Mouse (Mus musculus) midbrain, embryonic 15.5 days (tissue): ENCODE measurements around the gene Mars. TPM values are rescaled to one million over a fixed set of nuclear protein-coding genes. Genes with fewer than 3 reads are reported as not detected.
A peak's percentile ranks its signal among the peaks of the same experiment; 100 is the strongest.

Experiments used
- ATAC-seq: fragments of 200-750 bp; cut with Nextera tagmentation; replicated peaks from 2 replicates; pipeline ENCODE4 v1.8.0; 2017; ENCODE audit warnings: moderate TSS enrichment
- H3K27ac ChIP-seq: fragments of 300-500 bp; sonication (generic); 2 replicates; pipeline ENCODE4 v1.5.1; 2015; ENCODE audit warnings: mild to moderate bottlenecking, inconsistent platforms
- H3K27me3 ChIP-seq: fragments of 300-500 bp; sonication (generic); replicated peaks from 2 replicates; pipeline ENCODE4 v1.6.1; 2015; ENCODE audit warnings: inconsistent platforms
- H3K36me3 ChIP-seq: fragments of 300-500 bp; sonication (generic); replicated peaks from 2 replicates; pipeline ENCODE4 v1.6.1; 2015; ENCODE audit warnings: inconsistent platforms
- H3K4me1 ChIP-seq: fragments of 300-500 bp; sonication (generic); 2 replicates; pipeline ENCODE4 v1.6.1; 2015; ENCODE audit warnings: inconsistent platforms
- H3K4me2 ChIP-seq: fragments of 300-500 bp; sonication (generic); 2 replicates; pipeline ENCODE4 v1.6.1; 2015; ENCODE audit warnings: inconsistent platforms, mild to moderate bottlenecking, moderate library complexity
- H3K4me3 ChIP-seq: fragments of 300-500 bp; sonication (generic); 2 replicates; pipeline ENCODE4 v1.5.1; 2015; ENCODE audit warnings: mild to moderate bottlenecking, inconsistent platforms
- H3K9ac ChIP-seq: fragments of 300-500 bp; sonication (generic); 2 replicates; pipeline ENCODE4 v1.6.1; 2015; ENCODE audit warnings: mild to moderate bottlenecking, inconsistent platforms
- H3K9me3 ChIP-seq: fragments of 300-500 bp; sonication (generic); 2 replicates; pipeline ENCODE4 v1.6.1; 2016; ENCODE audit warnings: inconsistent platforms
- WGBS: fragments of 180-500 bp; shearing (Covaris S2); methylation state at CpG from one replicate; pipeline ENCODE4 v1.1.7; 2015; ENCODE audit warnings: mixed read lengths; 5-methylcytosine and 5-hydroxymethylcytosine counted together
- polyA plus RNA-seq: library from polyadenylated mRNA; unstranded; fragments of >200 nt; fragmentation: Nextera tagmentation; extraction: Ambion mirVana; gene quantifications from 2 replicates; pipeline ENCODE4 v1.2.1, GENCODE M21; 2015

Gene Mars
- polyA plus RNA-seq, 1 experiment from 2014 or later, result 123 TPM

DNA sequence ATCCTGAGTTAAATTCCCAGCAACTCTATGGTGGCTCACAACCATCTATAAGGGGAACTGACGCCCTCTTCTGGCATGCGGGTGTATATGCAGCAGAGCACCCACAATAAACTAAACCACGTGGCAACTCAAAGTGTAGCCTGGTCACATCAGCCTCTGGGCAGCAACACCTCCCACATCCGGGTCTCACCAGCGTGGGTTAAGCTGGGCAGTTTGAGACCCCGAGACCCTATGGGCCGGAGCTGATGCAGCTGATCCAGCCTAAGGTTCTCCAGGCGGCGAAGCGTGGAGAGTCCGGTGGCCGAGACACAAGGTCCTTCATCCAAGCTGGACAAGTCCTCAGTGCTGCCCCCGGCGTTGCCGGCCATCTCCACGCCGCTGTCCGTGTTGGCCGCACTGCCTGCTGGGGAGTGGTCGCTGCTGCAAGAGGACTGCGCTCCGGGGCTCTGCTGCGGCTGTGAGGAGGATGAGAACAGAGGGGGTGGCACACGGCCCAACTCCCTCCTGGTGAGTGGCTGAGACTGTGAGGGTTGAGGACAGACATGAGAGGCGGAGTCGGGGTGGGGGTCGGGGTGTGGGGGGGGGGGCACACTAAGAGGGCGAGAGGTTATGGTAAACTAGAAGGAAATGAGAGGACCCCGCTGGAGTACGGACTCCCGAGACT, 20.8 kb upstream of the Mars start:
- Histone ChIP-seq H3K27ac (no peak overlapping the region), H3K4me1 (no peaks in the 10 kb centered on the region), H3K27me3 (peaks cover 29% of the 10 kb centered on the region), H3K9ac (peak overlapping the region; percentile 21; the same call in 1 of the 2 replicates), H3K9me3 (no peaks in the 10 kb centered on the region), H3K4me2 (peak overlapping the region; percentile 41), H3K4me3 (peak overlapping the region; percentile 18; the same call in 1 of the 2 replicates), H3K36me3 (no peaks in the 10 kb centered on the region)
- ATAC-seq, result 0 out of 2 replicates have a peak, but pooled peaks have one; percentile 46
- WGBS, result 23% methylated on average over 31 of the region's 31 CpGs

DNA sequence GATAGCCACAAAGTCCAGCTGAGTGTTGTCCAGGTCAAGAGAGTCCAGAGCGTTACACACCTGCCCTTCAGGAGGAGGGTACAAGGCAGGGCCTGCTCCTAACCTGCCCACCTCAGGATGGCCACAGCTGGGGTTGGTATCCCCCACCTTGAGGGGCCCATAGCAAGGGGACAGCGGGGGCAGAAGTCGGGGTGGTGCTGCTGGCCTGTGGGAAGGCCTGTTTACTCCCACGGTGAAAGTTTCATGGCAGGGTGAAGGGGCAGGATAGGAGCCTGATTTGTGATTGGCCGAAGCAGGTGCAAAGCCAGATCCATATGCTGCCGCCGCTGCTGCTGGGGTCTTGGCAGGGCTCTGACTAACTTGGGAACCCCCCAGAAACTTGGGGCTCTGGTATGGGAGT, 18.6 kb upstream of the Mars start:
- peaks cover 49% of the 10 kb centered on the region for H3K27me3 ChIP-seq
- no peak overlapping the region for H3K27ac ChIP-seq
- peaks cover 11% of the 10 kb centered on the region for H3K4me1 ChIP-seq
- H3K9me3 ChIP-seq, result no peaks in the 10 kb centered on the region
- H3K36me3 ChIP-seq, result no peaks in the 10 kb centered on the region
- H3K4me3 ChIP-seq, result no peak overlapping the region
- 81% methylated on average over 7 of the region's 7 CpGs for WGBS
- no peak overlapping the region for H3K4me2 ChIP-seq
- H3K9ac ChIP-seq, result no peak overlapping the region
- no peak for ATAC-seq

DNA sequence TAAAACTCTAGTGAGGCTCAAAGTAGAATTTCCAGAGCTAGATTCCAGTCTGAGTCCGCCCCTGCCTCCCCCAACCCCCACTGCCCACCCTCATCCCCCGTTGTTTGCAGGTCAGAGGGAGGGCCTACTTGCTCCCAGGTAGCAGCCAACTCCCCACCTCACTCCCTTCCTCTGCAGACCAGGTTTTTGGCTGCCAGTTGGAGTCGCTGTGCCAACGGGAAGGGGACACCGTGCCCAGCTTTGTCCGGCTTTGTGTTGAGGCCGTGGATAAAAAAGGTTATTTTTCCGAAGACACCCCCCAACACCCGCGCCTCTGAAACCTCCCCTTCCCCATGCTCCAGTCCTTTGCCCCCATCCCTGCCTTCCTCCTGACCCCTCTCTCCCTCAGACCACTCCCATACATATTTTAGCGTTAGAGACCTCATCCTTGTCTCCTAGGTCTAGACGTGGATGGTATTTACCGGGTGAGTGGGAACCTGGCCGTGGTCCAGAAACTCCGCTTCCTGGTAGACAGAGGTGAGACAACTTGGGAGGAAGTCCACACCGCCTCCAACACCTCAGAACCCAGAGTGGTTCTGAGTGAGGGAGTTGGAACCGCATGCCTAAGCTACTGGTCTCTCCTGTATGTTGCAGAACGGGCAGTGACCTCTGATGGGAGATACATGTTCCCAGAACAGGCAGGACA, 16.0 kb upstream of the Mars start:
- no peak overlapping the region for H3K27ac ChIP-seq
- no peaks in the 10 kb centered on the region for H3K9me3 ChIP-seq
- peaks cover 69% of the 10 kb centered on the region for H3K27me3 ChIP-seq
- no peak overlapping the region for H3K9ac ChIP-seq
- H3K4me1 ChIP-seq, result peaks cover 11% of the 10 kb centered on the region
- ATAC-seq, result no peak
- WGBS, result 58% methylated on average over 18 of the region's 18 CpGs
- no peaks in the 10 kb centered on the region for H3K36me3 ChIP-seq
- no peak overlapping the region for H3K4me2 ChIP-seq
- no peak overlapping the region for H3K4me3 ChIP-seq

DNA sequence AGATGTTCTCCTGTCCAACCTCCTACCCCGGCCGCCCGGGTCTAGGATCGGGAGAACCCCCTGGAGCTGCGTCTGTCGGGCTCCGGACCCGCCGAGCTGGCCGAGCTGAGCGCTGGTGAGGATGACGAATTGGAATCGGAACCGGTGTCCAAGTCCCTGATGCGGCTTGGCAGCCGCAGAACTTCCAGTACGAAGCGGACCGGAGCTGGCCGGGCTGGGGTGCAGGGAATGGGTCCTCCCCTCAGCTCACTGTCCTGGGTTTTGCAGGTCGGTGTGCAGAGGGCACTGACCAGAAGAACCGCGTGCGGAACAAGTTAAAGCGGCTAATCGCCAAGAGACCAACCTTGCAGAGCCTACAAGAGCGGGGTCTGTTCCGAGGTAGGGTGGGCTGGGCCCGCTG, 15.2 kb upstream of the Mars start:
- no peak overlapping the region for H3K27ac ChIP-seq
- peak overlapping the region; percentile 25 for H3K4me3 ChIP-seq
- peak overlapping the region; percentile 55 for H3K4me2 ChIP-seq
- no peak for ATAC-seq
- peaks cover 73% of the 10 kb centered on the region for H3K27me3 ChIP-seq
- H3K4me1 ChIP-seq, result peaks cover 11% of the 10 kb centered on the region
- 5% methylated on average over 29 of the region's 29 CpGs for WGBS
- no peaks in the 10 kb centered on the region for H3K36me3 ChIP-seq
- no peak overlapping the region for H3K9ac ChIP-seq
- no peaks in the 10 kb centered on the region for H3K9me3 ChIP-seq

DNA sequence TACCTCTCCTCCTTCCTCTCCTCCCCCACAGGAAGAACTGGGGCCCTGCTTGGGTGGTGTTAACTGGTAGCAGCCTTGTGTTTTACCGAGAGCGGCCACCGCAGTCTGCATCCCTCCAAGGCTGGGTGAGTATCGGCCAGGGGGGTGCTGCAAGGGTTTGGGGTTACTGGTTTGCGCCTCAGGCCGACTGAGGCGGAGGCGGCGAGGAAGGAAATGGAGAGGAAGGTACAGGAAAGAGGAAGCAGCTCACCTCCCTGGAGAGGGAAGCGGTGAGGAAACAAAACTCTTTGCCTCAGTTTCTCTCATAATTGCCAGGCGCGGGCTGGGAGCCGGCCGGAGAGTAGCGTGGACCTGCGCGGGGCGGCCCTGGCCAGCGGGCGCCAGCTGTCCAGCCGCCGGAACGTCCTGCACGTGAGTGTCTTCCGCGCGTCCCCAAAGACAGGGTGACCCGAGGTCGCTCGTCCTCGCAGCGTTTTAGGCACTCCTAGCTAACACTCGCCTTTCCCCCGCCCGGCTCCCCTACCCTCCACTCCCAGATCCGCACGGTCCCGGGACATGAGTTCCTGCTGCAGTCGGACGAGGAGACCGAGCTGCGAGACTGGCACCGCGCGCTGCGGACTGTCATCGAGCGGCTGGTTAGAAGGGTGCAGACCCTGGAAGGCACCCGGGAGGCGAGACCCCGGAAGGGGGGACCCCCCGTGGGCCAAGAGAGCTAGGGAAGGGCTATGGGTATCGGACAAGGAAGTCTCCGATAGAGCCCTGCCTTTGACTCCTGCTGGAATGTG, 14.6 kb upstream of the Mars start:
- WGBS, result 1% methylated on average over 54 of the region's 54 CpGs
- ATAC-seq, result 0 out of 2 replicates have a peak, but pooled peaks have one; percentile 39
- H3K27me3 ChIP-seq, result peaks cover 76% of the 10 kb centered on the region

DNA sequence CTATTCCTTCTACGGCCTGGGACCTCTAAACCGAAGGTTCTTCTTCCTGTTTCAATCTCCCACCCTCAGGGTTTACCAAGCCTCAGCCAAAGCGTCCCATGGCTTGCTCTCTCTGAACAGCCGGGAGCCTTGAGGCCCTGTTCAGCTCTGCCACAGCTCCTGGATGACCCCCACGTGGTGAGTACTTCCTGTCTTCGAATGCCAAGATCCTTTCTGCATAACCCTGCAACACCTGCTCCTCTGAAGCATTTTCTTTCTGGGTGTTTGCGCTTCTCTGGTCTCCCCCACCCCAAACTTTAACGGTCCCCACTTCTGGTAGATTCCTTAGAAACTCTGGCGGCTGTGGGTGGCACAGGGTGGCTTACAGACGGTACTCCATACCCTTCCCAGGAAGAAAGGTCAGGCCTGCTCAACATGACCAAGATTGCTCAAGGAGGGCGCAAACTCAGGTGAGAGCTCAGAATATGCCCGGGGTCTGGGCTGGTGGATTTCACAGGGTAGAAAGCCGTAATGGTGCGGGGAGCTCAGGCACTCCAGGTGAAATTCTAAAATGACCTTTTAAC, 13.9 kb upstream of the Mars start:
- peaks cover 75% of the 10 kb centered on the region for H3K27me3 ChIP-seq
- H3K9ac ChIP-seq, result no peak overlapping the region
- no peaks in the 10 kb centered on the region for H3K36me3 ChIP-seq
- H3K9me3 ChIP-seq, result no peaks in the 10 kb centered on the region
- peaks cover 11% of the 10 kb centered on the region for H3K4me1 ChIP-seq
- H3K27ac ChIP-seq, result no peak overlapping the region
- no peak overlapping the region for H3K4me2 ChIP-seq
- WGBS, result 32% methylated on average over 14 of the region's 14 CpGs
- no peak for ATAC-seq
- H3K4me3 ChIP-seq, result no peak overlapping the region

More for the DNA sequence above, 14.6 kb upstream of the Mars start:
- peak overlapping the region; percentile 55 for H3K4me2 ChIP-seq
- peaks cover 11% of the 10 kb centered on the region for H3K4me1 ChIP-seq
- H3K27ac ChIP-seq, result no peak overlapping the region
- H3K36me3 ChIP-seq, result no peaks in the 10 kb centered on the region
- no peaks in the 10 kb centered on the region for H3K9me3 ChIP-seq
- H3K9ac ChIP-seq, result no peak overlapping the region
- peak overlapping the region; percentile 25 for H3K4me3 ChIP-seq

DNA sequence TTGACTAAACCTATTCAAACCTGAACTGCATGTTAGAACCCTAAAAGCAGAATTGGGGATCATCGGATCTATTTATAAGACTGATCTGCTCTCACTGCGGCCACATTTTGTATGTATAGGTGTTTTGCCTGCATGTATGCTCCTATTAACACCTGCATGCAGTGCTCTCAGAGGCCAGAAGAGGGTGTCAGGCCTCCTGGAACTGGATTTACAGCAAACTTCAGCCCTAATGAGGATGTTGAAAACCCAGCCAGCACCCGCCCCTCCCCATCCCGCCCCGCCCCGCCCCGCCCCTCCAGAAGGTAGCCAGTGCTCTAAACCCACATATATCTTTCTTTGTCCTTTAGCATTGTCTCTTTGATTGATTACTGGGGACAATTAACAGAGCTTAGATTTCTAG, 12.9 kb upstream of the Mars start:
- H3K27ac ChIP-seq, result no peak overlapping the region
- no peak for ATAC-seq
- WGBS, result 12% methylated on average over 7 of the region's 7 CpGs
- H3K9me3 ChIP-seq, result no peaks in the 10 kb centered on the region
- no peaks in the 10 kb centered on the region for H3K36me3 ChIP-seq
- H3K4me1 ChIP-seq, result peaks cover 11% of the 10 kb centered on the region
- H3K4me3 ChIP-seq, result no peak overlapping the region
- H3K4me2 ChIP-seq, result no peak overlapping the region
- no peak overlapping the region for H3K9ac ChIP-seq
- H3K27me3 ChIP-seq, result peaks cover 69% of the 10 kb centered on the region

DNA sequence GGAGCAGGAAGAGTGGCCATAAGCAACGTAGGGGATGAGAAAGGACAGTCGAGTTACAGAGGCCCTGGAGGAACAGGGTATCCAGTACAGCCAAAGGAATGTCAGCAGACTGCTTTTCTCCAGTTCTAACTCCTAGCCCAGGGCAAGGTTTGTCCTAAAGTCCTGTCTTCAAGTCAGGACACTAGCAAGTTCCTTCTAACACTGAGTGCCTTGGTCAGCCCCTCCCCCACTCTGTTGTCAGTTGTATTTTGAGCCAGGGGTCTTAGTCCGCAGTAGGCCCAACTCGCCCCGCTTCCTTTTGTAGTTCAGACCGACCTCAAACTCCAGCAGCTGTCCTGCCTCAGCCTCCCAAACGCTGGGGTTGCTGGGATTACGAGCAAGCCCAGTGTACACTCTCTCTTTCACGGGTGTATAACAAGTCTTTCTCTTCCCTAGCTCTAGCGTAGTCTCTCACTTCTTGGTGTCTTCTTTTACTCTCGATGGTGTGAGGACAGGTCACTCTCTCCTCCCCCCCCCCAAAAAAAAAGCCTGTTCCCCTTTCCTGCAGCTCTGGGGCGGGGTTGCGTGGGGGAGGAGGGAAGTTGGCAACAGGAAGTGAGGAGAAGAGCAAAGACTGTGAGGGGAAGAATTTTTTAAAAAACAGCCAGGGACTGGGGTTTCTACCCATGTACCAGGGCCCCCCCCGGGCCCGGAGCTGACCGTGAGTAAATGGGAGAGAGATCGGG, 11.7 kb upstream of the Mars start:
- Histone ChIP-seq H3K4me3 (no peak overlapping the region), H3K4me2 (no peak overlapping the region), H3K27me3 (peaks cover 57% of the 10 kb centered on the region), H3K27ac (no peak overlapping the region), H3K36me3 (no peaks in the 10 kb centered on the region), H3K9ac (no peak overlapping the region), H3K4me1 (peaks cover 11% of the 10 kb centered on the region), H3K9me3 (no peaks in the 10 kb centered on the region)
- ATAC-seq, result no peak
- WGBS, result 72% methylated on average over 17 of the region's 17 CpGs

DNA sequence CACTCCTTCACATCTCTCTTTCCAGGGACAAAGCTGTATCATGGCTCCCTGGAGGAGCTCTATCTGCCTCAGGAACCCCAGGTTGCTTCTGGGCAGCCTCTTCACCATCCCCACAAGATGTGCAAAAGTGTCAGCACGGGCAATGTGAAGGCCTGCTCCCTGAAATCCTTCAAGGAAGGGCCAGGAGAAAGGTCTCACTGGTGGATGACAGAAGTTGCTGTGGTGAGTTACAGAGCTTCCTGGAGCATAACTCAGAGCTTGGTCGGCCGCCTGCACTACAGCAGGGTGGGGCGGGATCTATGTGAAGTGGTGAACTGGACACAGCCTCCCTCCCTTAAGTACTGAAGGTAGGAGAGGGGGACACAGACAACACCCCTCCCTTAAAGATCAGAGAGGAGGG, 11.1 kb upstream of the Mars start:
- Histone ChIP-seq H3K27ac (no peak overlapping the region), H3K9me3 (no peaks in the 10 kb centered on the region), H3K4me2 (no peak overlapping the region), H3K4me1 (peaks cover 11% of the 10 kb centered on the region), H3K9ac (no peak overlapping the region), H3K36me3 (no peaks in the 10 kb centered on the region), H3K27me3 (peaks cover 52% of the 10 kb centered on the region), H3K4me3 (no peak overlapping the region)
- 79% methylated on average over 4 of the region's 4 CpGs for WGBS
- ATAC-seq, result no peak

DNA sequence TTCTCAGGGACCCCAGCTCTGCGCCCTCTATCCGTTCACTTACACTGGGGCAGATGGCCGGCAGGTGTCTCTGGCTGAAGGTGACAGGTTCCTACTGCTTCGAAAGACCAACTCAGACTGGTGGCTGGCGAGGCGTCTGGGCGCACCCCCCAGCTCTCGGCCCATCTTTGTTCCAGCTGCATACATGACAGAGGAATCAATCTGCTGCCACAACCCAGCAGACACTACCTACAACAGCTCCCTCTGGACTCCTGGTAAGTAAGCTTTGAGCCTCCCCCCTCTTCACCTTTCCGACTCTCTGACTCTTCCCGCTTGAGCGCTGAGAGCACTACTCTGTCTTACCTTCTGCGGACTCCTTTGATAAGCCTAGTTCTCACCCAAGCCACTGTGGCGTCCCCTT, 10.6 kb upstream of the Mars start:
- Histone ChIP-seq H3K4me2 (no peak overlapping the region), H3K9ac (no peak overlapping the region), H3K27me3 (peaks cover 47% of the 10 kb centered on the region), H3K9me3 (no peaks in the 10 kb centered on the region), H3K36me3 (no peaks in the 10 kb centered on the region), H3K4me3 (no peak overlapping the region), H3K27ac (no peak overlapping the region), H3K4me1 (peaks cover 11% of the 10 kb centered on the region)
- ATAC-seq, result no peak
- 68% methylated on average over 13 of the region's 13 CpGs for WGBS

DNA sequence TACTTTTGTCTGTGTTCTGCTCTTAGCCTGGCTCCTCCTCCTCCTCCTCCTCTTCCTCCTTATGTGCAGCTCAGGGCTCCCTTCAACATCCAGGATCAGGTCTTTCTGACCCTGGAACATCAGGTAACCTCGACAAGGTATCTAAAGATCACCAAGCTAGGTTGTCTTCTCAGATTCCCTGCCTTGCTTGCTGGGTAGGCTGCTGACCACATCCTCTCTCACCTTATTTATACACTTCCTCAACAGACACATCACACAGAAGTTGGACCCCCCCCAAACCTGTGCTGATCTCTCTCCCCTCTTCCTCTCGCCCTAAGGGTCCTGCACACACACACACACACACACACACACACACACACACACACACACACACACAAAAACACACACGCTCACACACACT, 10.0 kb upstream of the Mars start, which contains the start of gene Arhgap9:
Gene Arhgap9, plus strand, starts transcription at position 344 of the 400 bp plus-strand sequence.
- WGBS, result 81% methylated on average over 3 of the region's 3 CpGs
- ATAC-seq, result no peak
- H3K9ac ChIP-seq, result no peak within 1 kb of the TSS; the same call in 1 of the 2 replicates

More for the DNA sequence above, 10.0 kb upstream of the Mars start, which contains the start of gene Arhgap9:
- Histone ChIP-seq H3K27me3 (peaks cover 43% of the 10 kb centered on the region), H3K9me3 (no peaks in the 10 kb centered on the region), H3K36me3 (no peaks in the 10 kb centered on the region), H3K4me3 (no peak within 1 kb of the TSS), H3K27ac (no peak within 1 kb of the TSS), H3K4me1 (peaks cover 7% of the 10 kb centered on the region), H3K4me2 (no peak within 1 kb of the TSS)
